Mouse (Mus musculus) cerebellum, adult 2 months (tissue): ENCODE measurements around the gene St8sia1. TPM values are rescaled to one million over a fixed set of nuclear protein-coding genes. Genes with fewer than 3 reads are reported as not detected.

Experiments
- DNase-seq, 2 experiments: peaks; one replicate each; pipeline ENCODE4 v3.0.0; 2021
- H3K27ac ChIP-seq: fragments of 200-500 bp; 2 replicates; pipeline ENCODE4 v1.5.1; 2012; ENCODE audit warnings: low read length, control low read depth, inconsistent platforms; ENCODE audit not compliant: insufficient read depth
- H3K27me3 ChIP-seq: fragments of 200-500 bp; 2 replicates; pipeline ENCODE4 v1.6.1; 2012; ENCODE audit warnings: inconsistent platforms, mild to moderate bottlenecking, low read length, moderate library complexity; ENCODE audit not compliant: control insufficient read depth, insufficient read depth
- H3K4me1 ChIP-seq: fragments of 200-500 bp; 2 replicates; pipeline ENCODE4 v1.6.1; 2011; ENCODE audit warnings: low read length; ENCODE audit not compliant: control insufficient read depth, insufficient read depth
- H3K4me3 ChIP-seq: fragments of 200-500 bp; replicated peaks from 2 replicates; pipeline ENCODE3; 2011; ENCODE audit warnings: mild to moderate bottlenecking, low read depth, low read length, control low read depth; ENCODE audit not compliant: insufficient read depth
- CTCF ChIP-seq: fragments of 200-500 bp; IDR thresholded peaks from 2 replicates; pipeline ENCODE4 v1.5.1; 2011; ENCODE audit warnings: low read depth, mild to moderate bottlenecking, control low read depth, low read length, moderate library complexity, borderline replicate concordance; ENCODE audit not compliant: insufficient read depth
- POLR2A ChIP-seq: fragments of 200-500 bp; IDR thresholded peaks from 2 replicates; pipeline ENCODE4 v1.6.1; 2011; ENCODE audit warnings: low read length, control low read depth, borderline replicate concordance; ENCODE audit not compliant: insufficient read depth
- WGBS: fragments of 180-500 bp; shearing (Covaris S2); methylation state at CpG from one replicate; pipeline ENCODE4 v1.1.7; 2018; 5-methylcytosine and 5-hydroxymethylcytosine counted together
- polyA plus RNA-seq: library from polyadenylated mRNA; depleted of rRNA; stranded (reverse); fragments of >200 nt; gene quantifications from 2 replicates; pipeline ENCODE4 v1.2.3, GENCODE M21; 2012; rRNA removed

Gene St8sia1
- polyA plus RNA-seq, 1 experiment: 22.2 TPM

GRCm38 (mm10) chr6:142773566-142773965 is 190.7 kb downstream of the St8sia1 start:
- no peak overlapping the region for H3K27ac ChIP-seq
- H3K4me3 ChIP-seq: no peak overlapping the region
- H3K4me1 ChIP-seq: peaks cover 4% of the 10 kb centered on the region
- 92% methylated on average over 5 of the region's 5 CpGs for WGBS
- no peak for DNase-seq
- TF ChIP-seq POLR2A: no peak
- 0 out of 2 replicates have a peak, but pooled peaks have one; percentile 5 for TF ChIP-seq CTCF
- no peaks in the 10 kb centered on the region for H3K27me3 ChIP-seq

GRCm38 (mm10) chr6:142771643-142772042 is 192.6 kb downstream of the St8sia1 start:
- no peak for TF ChIP-seq CTCF
- no peak for TF ChIP-seq POLR2A
- no peak for DNase-seq
- Histone ChIP-seq H3K4me3 (no peak overlapping the region), H3K27ac (no peak overlapping the region), H3K27me3 (no peaks in the 10 kb centered on the region), H3K4me1 (peaks cover 4% of the 10 kb centered on the region)
- WGBS: 96% methylated on average over 4 of the region's 4 CpGs

Other genes starting within 250 kb of the St8sia1 start
- 84.3 and 90.4 TPM in 2 replicates for gene Cmas, start 207.8 kb downstream of the St8sia1 start, polyA plus RNA-seq
- gene Sult6b2, start 159.9 kb downstream of the St8sia1 start, polyA plus RNA-seq: 0.38 and 0.44 TPM in 2 replicates
- 84.7 and 91.7 TPM in 2 replicates for gene C2cd5, start 135.7 kb upstream of the St8sia1 start, polyA plus RNA-seq
- gene Etnk1, start 202.8 kb upstream of the St8sia1 start, polyA plus RNA-seq: 157 and 163 TPM in 2 replicates